Mouse (Mus musculus) heart, embryonic 11.5 days (tissue): ENCODE results near the gene Duxf3. TPM values are rescaled to one million over a fixed set of nuclear protein-coding genes. Genes with fewer than 3 reads are reported as not detected.
"Not testable (repeated sequence)": the region's sequence is repeated elsewhere in the genome, so short reads cannot be mapped to it uniquely, and the experiment has no call there.

Experiments used
- ATAC-seq: fragments of 200-750 bp; cut with Nextera tagmentation; replicated peaks from 2 replicates; pipeline ENCODE4 v1.8.0; 2017; ENCODE audit warnings: moderate library complexity; ENCODE audit not compliant: insufficient number of reproducible peaks, low FRiP score, low TSS enrichment
- H3K27ac ChIP-seq: fragments of 300-500 bp; sonication (generic); 2 replicates; pipeline ENCODE4 v1.5.1; 2014; ENCODE audit warnings: mild to moderate bottlenecking, low read depth, low read length
- H3K27me3 ChIP-seq: fragments of 300-500 bp; sonication (generic); 2 replicates; pipeline ENCODE4 v1.6.1; 2014; ENCODE audit warnings: mild to moderate bottlenecking, low read length, mixed read lengths; ENCODE audit not compliant: control insufficient read depth, insufficient read depth
- H3K36me3 ChIP-seq: fragments of 300-500 bp; sonication (generic); 2 replicates; pipeline ENCODE4 v1.6.1; 2014; ENCODE audit warnings: mild to moderate bottlenecking, low read length, moderate library complexity, mixed read lengths; ENCODE audit not compliant: control insufficient read depth, insufficient read depth
- H3K4me1 ChIP-seq: fragments of 300-500 bp; sonication (generic); 2 replicates; pipeline ENCODE4 v1.6.1; 2014; ENCODE audit warnings: low read length; ENCODE audit not compliant: control insufficient read depth, insufficient read depth
- H3K4me2 ChIP-seq: fragments of 300-500 bp; sonication (generic); 2 replicates; pipeline ENCODE4 v1.6.1; 2014; ENCODE audit warnings: mild to moderate bottlenecking, moderate library complexity
- H3K4me3 ChIP-seq: fragments of 300-500 bp; sonication (generic); 2 replicates; pipeline ENCODE4 v1.5.1; 2014; ENCODE audit warnings: low read depth, low read length
- H3K9ac ChIP-seq: fragments of 300-500 bp; sonication (generic); 2 replicates; pipeline ENCODE4 v1.6.1; 2014; ENCODE audit warnings: mild to moderate bottlenecking, low read depth, low read length, moderate library complexity
- H3K9me3 ChIP-seq: fragments of 300-500 bp; sonication (generic); replicated peaks from 2 replicates; pipeline ENCODE4 v1.6.1; 2016; ENCODE audit warnings: low read length; ENCODE audit not compliant: control insufficient read depth
- WGBS: fragments of 180-500 bp; shearing (Covaris S2); extraction: QIAGEN DNeasy Blood & Tissue Kit; methylation state at CpG from one replicate; pipeline ENCODE4 v1.1.7; 2014; ENCODE audit not compliant: insufficient replicate concordance; 5-methylcytosine and 5-hydroxymethylcytosine counted together
- polyA plus RNA-seq: library from polyadenylated mRNA; unstranded; fragments of >200 nt; fragmentation: Nextera tagmentation; extraction: Ambion mirVana; gene quantifications from 2 replicates; pipeline ENCODE4 v1.2.1, GENCODE M21; 2014

Duxf3 gene
- polyA plus RNA-seq, result not detected in 2 replicates

DNA sequence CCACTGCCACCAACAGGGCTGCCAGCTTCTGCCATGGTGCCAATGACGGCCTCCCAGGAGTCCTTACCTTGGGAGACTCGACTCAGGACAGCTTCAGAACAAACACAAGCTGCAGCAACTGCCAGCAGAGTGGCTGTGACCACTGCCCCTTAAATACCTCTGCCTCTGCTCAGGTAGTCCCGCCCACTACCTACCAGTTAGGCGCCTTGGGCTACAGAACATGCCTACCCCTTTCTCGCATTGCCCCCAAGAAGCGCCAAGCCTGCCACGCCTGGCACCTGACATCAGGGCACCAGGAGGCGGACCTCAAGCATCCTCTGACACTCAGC is at the start of gene Duxf3:
TSS of gene Duxf3 (minus strand) at position 35 of the 329 bp plus-strand sequence.
- 78% methylated on average over 5 of the region's 8 CpGs for WGBS
- H3K27ac ChIP-seq, H3K4me1 ChIP-seq, H3K27me3 ChIP-seq, H3K9ac ChIP-seq, H3K4me3 ChIP-seq, H3K4me2 ChIP-seq, H3K36me3 ChIP-seq: not testable (repeated sequence)
- H3K9me3 ChIP-seq, result peaks cover 13% of the 10 kb centered on the region
- peak; percentile 42 for ATAC-seq

DNA sequence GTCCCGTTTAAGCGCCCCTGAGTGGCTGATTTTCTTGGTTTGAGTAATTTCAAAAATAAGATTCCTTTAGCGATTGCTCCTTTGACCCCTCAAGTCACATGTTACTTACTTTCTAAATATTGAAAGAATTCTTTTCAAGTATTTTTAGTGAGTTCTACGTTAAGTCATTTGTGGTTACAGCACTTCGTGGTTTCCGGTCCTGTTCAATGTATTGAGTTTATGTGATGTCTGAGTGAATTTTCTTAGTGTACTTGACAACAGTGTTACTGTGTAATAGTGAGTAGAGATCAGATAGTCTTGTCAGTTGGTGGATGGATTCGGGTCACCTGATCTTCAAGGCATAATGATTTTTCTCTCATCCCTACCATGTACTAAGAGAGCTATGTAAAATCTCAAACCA is 49.8 kb upstream of the Duxf3 start:
- Histone ChIP-seq H3K9me3 (no peaks in the 10 kb centered on the region), H3K9ac (no peak overlapping the region), H3K36me3 (peaks cover 19% of the 10 kb centered on the region), H3K27me3 (no peaks in the 10 kb centered on the region), H3K4me3 (no peak overlapping the region), H3K27ac (no peak overlapping the region), H3K4me2 (no peak overlapping the region), H3K4me1 (no peaks in the 10 kb centered on the region)
- ATAC-seq, result no peak
- 90% methylated on average over 7 of the region's 7 CpGs for WGBS

DNA sequence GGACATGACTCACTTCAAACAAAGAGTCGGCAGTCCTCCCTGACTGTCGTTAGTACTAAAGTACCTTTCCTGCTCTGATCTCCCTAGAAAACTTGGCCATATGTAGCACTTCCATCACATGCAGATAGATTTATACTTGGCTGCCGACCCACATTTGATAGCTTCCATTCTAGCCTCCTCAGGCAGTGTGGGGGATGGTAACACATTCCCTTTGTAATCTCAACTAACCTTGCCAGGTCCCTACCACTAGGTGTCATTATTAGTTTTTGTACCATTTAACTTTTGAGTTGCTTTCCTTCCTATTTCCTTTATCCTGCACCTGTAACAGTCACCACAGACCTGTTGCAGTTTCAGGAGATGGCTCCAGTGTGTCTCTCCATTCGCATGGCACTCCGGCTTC is 26.0 kb upstream of the Duxf3 start:
- H3K36me3 ChIP-seq, result peaks cover 11% of the 10 kb centered on the region
- no peak overlapping the region for H3K27ac ChIP-seq
- no peak for ATAC-seq
- H3K4me1 ChIP-seq, result peaks cover 3% of the 10 kb centered on the region; the same call in 1 of the 2 replicates
- H3K9me3 ChIP-seq, result no peaks in the 10 kb centered on the region
- no peak overlapping the region for H3K4me2 ChIP-seq
- no peak overlapping the region for H3K4me3 ChIP-seq
- no peaks in the 10 kb centered on the region for H3K27me3 ChIP-seq
- 72% methylated on average over 5 of the region's 5 CpGs for WGBS
- no peak overlapping the region for H3K9ac ChIP-seq

DNA sequence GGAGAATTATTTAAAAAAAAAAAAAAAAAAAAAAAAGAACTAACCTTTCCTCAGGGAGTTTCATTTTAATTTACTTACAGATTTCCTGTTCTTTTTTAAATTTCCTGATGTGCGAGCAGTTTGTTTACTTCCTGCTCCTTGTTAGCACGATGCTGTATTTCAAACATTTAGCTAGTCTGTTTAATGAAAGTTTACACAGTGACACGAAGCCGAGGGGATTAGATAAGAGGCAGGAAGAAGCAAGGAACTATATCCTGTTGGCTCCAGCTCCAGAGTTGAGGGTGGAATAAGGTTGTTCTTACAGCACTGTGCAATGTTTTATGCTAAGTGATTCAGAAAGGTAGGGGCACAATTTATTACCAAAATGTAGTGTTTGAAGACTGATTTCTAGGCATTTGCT is 23.5 kb upstream of the Duxf3 start:
- Histone ChIP-seq H3K9ac (peak overlapping the region; percentile 83), H3K4me3 (peak overlapping the region; percentile 87), H3K27me3 (no peaks in the 10 kb centered on the region), H3K4me2 (peak overlapping the region; percentile 72), H3K36me3 (peaks cover 3% of the 10 kb centered on the region), H3K4me1 (peaks cover 3% of the 10 kb centered on the region; the same call in 1 of the 2 replicates), H3K27ac (peak overlapping the region; percentile 66), H3K9me3 (no peaks in the 10 kb centered on the region)
- WGBS, result 5% methylated on average over 4 of the region's 4 CpGs
- no peak for ATAC-seq

DNA sequence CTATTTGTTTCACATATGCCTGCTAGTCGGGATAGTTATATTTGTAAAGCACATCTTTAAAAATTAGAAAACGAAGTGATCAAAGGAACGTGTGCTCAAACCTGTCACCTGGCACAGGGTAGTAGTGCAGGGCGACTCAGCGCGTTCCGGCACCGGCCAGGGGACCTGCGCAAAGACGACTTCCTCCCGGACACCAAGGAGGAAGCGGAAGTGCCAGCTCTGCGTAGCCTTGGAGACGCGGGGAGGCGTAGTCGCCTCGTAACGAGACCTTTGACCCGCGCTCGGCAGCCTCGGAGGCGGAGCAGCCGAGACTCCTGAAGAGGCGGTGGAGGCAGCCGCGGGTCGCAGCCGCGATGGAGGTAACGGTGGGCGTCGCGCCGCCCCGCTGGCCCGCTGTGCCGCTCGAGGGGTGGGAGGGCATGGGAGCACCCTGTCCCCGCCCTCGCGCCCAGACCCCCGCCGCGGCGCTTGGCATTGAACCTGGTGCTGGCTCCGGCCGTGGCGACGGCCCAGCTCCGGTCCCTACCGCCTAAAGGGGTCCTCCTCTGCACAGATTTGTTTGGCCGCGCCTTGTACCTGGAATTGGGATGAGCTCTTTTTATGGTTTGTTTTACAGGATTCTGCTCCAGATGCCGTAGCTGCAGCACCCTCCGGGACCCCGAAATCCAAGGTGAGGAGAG is 22.9 kb upstream of the Duxf3 start, which contains the start of gene Gcc2:
TSS of gene Gcc2 (plus strand) at position 285 of the 680 bp plus-strand sequence.
- H3K27me3 ChIP-seq, result no peaks in the 10 kb centered on the region
- H3K9ac ChIP-seq, result peak within 1 kb of the TSS; percentile 83
- peaks cover 3% of the 10 kb centered on the region; the same call in 1 of the 2 replicates for H3K4me1 ChIP-seq
- ATAC-seq, result peak; percentile 96
- under 1% methylated on average over 51 of the region's 58 CpGs for WGBS
- H3K4me2 ChIP-seq, result peak within 1 kb of the TSS; percentile 72
- peaks cover 3% of the 10 kb centered on the region for H3K36me3 ChIP-seq
- peak within 1 kb of the TSS; percentile 66 for H3K27ac ChIP-seq
- no peaks in the 10 kb centered on the region for H3K9me3 ChIP-seq
- peak within 1 kb of the TSS; percentile 87 for H3K4me3 ChIP-seq

DNA sequence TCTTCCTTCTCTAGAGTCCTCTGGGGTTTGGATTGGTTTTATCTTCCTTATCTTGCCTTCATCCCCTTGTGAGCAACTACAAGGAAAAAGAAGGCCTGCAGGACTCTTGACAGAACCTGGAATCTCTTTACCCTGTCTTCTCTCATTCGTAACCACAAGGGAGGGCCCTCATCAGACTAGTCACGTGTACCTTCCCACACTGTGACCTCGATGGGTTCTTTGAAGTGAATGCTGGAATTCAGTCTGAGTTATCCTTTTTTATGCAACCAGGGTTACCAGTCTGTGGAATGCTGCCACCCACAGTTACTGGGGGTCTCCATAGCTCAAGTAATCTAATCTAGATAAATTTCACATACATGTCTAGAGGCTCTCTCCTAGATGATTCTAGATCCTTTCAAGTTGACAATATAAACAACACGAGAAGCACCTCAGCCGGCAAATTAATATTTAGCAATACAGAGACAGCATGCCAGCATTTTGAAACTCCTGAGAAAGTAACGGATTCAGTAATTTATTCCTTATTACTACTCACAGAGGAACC is 22.2 kb upstream of the Duxf3 start:
- H3K4me2 ChIP-seq, result peak overlapping the region; percentile 72
- H3K36me3 ChIP-seq, result no peaks in the 10 kb centered on the region; the same call in 1 of the 2 replicates
- H3K4me3 ChIP-seq, result peak overlapping the region; percentile 87
- no peaks in the 10 kb centered on the region for H3K27me3 ChIP-seq
- 46% methylated on average over 6 of the region's 6 CpGs for WGBS
- no peak overlapping the region for H3K27ac ChIP-seq
- H3K9ac ChIP-seq, result peak overlapping the region; percentile 83
- no peaks in the 10 kb centered on the region for H3K9me3 ChIP-seq
- H3K4me1 ChIP-seq, result peaks cover 3% of the 10 kb centered on the region; the same call in 1 of the 2 replicates
- ATAC-seq, result no peak

DNA sequence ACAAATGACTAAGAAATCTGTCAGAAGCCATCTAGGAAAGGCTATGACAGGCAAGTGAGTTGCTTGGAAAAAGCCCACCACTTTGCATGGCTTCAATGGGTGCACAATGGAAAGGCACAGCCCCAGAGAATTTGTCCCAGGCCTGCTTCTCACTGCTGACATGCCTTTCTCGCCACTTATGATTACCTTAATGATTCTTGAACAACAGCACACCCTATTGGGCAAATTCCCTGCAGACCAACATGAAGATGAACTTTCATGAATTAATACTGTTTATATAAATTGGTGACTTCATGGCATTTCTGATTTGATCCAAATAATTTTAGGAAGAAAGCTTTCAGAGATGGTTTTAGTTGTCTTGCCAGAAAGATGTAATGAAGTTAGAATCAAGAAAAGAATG is 17.1 kb upstream of the Duxf3 start:
- no peak overlapping the region for H3K9ac ChIP-seq
- ATAC-seq, result no peak
- H3K27me3 ChIP-seq, result no peaks in the 10 kb centered on the region
- no peaks in the 10 kb centered on the region for H3K36me3 ChIP-seq
- no peak overlapping the region for H3K4me3 ChIP-seq
- no peak overlapping the region for H3K4me2 ChIP-seq
- no peaks in the 10 kb centered on the region for H3K4me1 ChIP-seq
- WGBS, result 19% methylated on average over 1 of the region's 1 CpGs
- no peak overlapping the region for H3K27ac ChIP-seq
- H3K9me3 ChIP-seq, result no peaks in the 10 kb centered on the region

DNA sequence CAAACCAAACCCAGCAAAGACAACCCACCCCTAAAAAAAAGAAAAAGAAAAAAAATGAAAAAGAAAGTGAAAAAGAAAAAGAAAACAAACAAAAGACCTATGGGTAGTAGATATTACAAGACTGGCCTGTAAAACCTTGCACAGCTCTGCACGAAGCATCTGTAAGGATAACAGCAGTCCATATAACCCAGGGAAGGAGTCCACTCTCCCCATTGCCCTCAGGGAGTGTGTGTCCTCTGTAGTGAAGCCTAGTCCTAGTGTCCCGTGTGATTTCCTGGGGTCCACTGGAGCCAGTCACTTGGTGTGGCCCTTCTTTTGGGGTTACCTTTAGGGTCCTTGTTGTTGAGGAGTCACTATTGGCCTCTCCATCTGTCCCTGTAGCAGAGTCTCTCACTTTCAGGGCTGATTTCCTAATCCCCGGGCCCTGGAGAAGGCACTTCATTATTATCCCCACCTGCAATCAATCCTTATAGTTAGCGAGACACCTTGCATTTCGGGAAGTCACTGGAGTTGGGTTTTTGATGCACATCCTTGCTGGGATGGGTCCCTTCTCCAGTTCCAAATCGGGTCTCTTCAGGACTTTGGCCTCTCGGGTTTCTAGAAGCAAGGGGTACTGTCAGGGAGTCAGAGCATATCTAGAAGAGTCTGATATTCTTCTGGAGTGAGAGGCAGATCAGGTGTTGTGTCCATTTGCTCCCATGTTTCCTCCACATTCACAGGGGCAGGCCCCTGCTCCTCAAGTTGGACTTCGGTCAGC is 6.7 kb upstream of the Duxf3 start:
- H3K9ac ChIP-seq, H3K27ac ChIP-seq, H3K4me2 ChIP-seq, H3K36me3 ChIP-seq, H3K4me1 ChIP-seq, H3K27me3 ChIP-seq, H3K4me3 ChIP-seq: not testable (repeated sequence)
- 71% methylated on average over 8 of the region's 8 CpGs for WGBS
- peaks cover 11% of the 10 kb centered on the region; the same call in 1 of the 2 replicates for H3K9me3 ChIP-seq
- ATAC-seq, result peak; percentile 77
